Mouse (Mus musculus): ENCODE data around the gene Mfng.

DNA sequence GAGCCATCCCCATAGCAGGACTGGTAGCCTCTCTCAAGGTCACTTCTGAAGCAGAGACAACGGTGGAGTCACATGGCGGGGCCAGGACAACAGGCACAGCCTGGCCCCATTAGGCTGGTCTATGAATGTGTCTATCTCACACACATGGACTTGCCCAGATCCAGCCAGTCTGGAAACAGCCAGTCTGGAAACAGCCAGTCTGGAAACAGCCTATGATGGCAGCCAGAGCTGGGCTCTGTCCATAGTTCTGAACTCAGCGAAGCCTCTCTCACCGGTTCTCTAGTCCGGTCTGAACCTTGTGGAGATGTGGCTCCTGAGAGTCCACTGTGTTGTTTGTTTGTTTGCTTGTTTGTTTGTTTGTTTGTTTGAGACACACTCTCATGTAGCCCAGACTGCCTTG lies 23.4 kb downstream of the Mfng start:
- TF ChIP-seq POLR2A (IDR thresholded peaks at IDR 0.05; ENCODE audit: control insufficient read depth, extremely low read depth, insufficient read depth, low read length, poor library complexity), result no peak
- no peak for TF ChIP-seq CTCF (IDR thresholded peaks at IDR 0.05; ENCODE audit: borderline replicate concordance, control insufficient read depth, extremely low read depth, insufficient read depth, low read length, poor library complexity)
